In genomic region chr2:168332972-168333371, GRCm38 (mm10) we compare ENCODE assay signal across 19 mouse cellular contexts. TPM values are rescaled to one million over a fixed set of nuclear protein-coding genes. Genes with fewer than 3 reads are reported as not detected.
DNase-seq lines count a peak whose midpoint lies in the region; ATAC-seq and TF ChIP-seq lines count a peak whose summit lies in the region.
"Had no signal": no experiment of that assay in that cellular context is flagged by ENCODE, and none has a peak within 500 bp of the region (broad histone marks: within the 10 kb centered on the region; RNA-seq: fewer than 3 reads in every experiment).

No protein-coding gene starts in this region.

- TF ChIP-seq CTCF in liver, adult 2 months (IDR thresholded peaks at IDR 0.05; ENCODE audit: low read depth, low read length): no peak
- TF ChIP-seq CTCF in liver, postnatal 0 days (IDR thresholded peaks at IDR 0.05; ENCODE audit: low read depth): no peak

- ATAC-seq in hindbrain, embryonic 16.5 days: no peak
- no peak for ATAC-seq in liver, postnatal 0 days
- ATAC-seq in granulocyte monocyte progenitor cell, adult 5-6 weeks (replicated peaks; ENCODE audit: poor library complexity, severe bottlenecking): peak; percentile 59
- ATAC-seq in cerebellum, adult (ENCODE audit: insufficient number of reproducible peaks, low FRiP score, low TSS enrichment): no peak
- ATAC-seq: activated CD4-positive, CD25-positive, alpha-beta regulatory T cell, adult 4 months; Patski had no signal

- no peak for TF ChIP-seq EP300 in liver, postnatal 0 days (IDR thresholded peaks at IDR 0.05; ENCODE audit: low read depth)

- DNase-seq in hindbrain, embryonic 10.5 days (ENCODE audit: low spot score): no peak
- peak; percentile 4 for DNase-seq in liver, adult 2 months (ENCODE audit: extremely low read depth, low read depth, low spot score)
- DNase-seq in liver, postnatal 0 days: no peak
- DNase-seq in lung, postnatal 14 days: peak; percentile 51
- no peak for DNase-seq in right cerebral cortex, postnatal 36 days (ENCODE audit: low spot score in 2 of 2)
- DNase-seq: adrenal gland, postnatal 25 days; cerebellum, adult 9-10 months; gastrocnemius, postnatal 25 days; liver, embryonic 13.5 days; right cerebral cortex, postnatal 4 days; thymus, postnatal 4 days had no signal

- H3K4me1 ChIP-seq in hindbrain, embryonic 10.5 days (replicated peaks): peaks cover 39% of the 10 kb centered on the region
- H3K4me1 ChIP-seq in hindbrain, embryonic 16.5 days (ENCODE audit: control insufficient read depth, insufficient read depth, low read depth, low read length): no peaks in the 10 kb centered on the region; the same call in 1 of the 2 replicates
- no peaks in the 10 kb centered on the region for H3K4me1 ChIP-seq in liver, adult 2 months (ENCODE audit: control insufficient read depth, insufficient read depth, low read length)
- H3K4me1 ChIP-seq in liver, postnatal 0 days (ENCODE audit: insufficient read depth): no peaks in the 10 kb centered on the region
- H3K4me1 ChIP-seq: liver, embryonic 13.5 days had no signal

- H3K79me2 ChIP-seq in liver, adult 2 months (ENCODE audit: control insufficient read depth, insufficient read depth, low read length): no peaks in the 10 kb centered on the region

- H3K36me3 ChIP-seq in hindbrain, embryonic 10.5 days: no peaks in the 10 kb centered on the region
- H3K36me3 ChIP-seq in hindbrain, embryonic 16.5 days (ENCODE audit: control insufficient read depth, insufficient read depth, low read length): no peaks in the 10 kb centered on the region
- no peaks in the 10 kb centered on the region for H3K36me3 ChIP-seq in liver, adult 2 months (ENCODE audit: control insufficient read depth, insufficient read depth, low read length)
- no peaks in the 10 kb centered on the region for H3K36me3 ChIP-seq in liver, postnatal 0 days (replicated peaks; ENCODE audit: insufficient read depth, low read length)
- H3K36me3 ChIP-seq: embryonic facial prominence, embryonic 15.5 days; heart, embryonic 13.5 days; hindbrain, embryonic 12.5 days; liver, embryonic 13.5 days had no signal

- TF ChIP-seq POLR2A in liver, adult 2 months (IDR thresholded peaks at IDR 0.05; ENCODE audit: extremely low read depth, insufficient read depth, low read length): no peak

- no peak overlapping the region for H3K4me2 ChIP-seq in hindbrain, embryonic 16.5 days (ENCODE audit: low read length)
- no peak overlapping the region for H3K4me2 ChIP-seq in liver, postnatal 0 days (ENCODE audit: low read depth, low read length)
- H3K4me2 ChIP-seq: embryonic facial prominence, embryonic 15.5 days; heart, embryonic 13.5 days; hindbrain, embryonic 12.5 days; liver, embryonic 13.5 days had no signal

- H3K9me3 ChIP-seq in hindbrain, embryonic 10.5 days: no peaks in the 10 kb centered on the region
- no peaks in the 10 kb centered on the region for H3K9me3 ChIP-seq in hindbrain, embryonic 16.5 days (ENCODE audit: control insufficient read depth, low read length)
- no peaks in the 10 kb centered on the region for H3K9me3 ChIP-seq in liver, postnatal 0 days (ENCODE audit: low read length)
- H3K9me3 ChIP-seq: embryonic facial prominence, embryonic 15.5 days; heart, embryonic 13.5 days; hindbrain, embryonic 12.5 days; liver, embryonic 13.5 days had no signal

- 0 out of 2 replicates have a peak, but pooled peaks cover 7% of the 10 kb centered on the region for H3K27me3 ChIP-seq in hindbrain, embryonic 10.5 days (ENCODE audit: insufficient read depth, poor library complexity, severe bottlenecking)
- no peaks in the 10 kb centered on the region for H3K27me3 ChIP-seq in hindbrain, embryonic 16.5 days (replicated peaks; ENCODE audit: control insufficient read depth, insufficient read depth, low read length)
- no peaks in the 10 kb centered on the region for H3K27me3 ChIP-seq in liver, adult 2 months (ENCODE audit: control insufficient read depth, insufficient read depth, low read length)
- H3K27me3 ChIP-seq in liver, postnatal 0 days (ENCODE audit: insufficient read depth, low read length): no peaks in the 10 kb centered on the region
- H3K27me3 ChIP-seq: embryonic facial prominence, embryonic 15.5 days; liver, embryonic 13.5 days had no signal

- no peak overlapping the region for H3K4me3 ChIP-seq in hindbrain, embryonic 10.5 days
- no peak overlapping the region for H3K4me3 ChIP-seq in hindbrain, embryonic 16.5 days (ENCODE audit: low read length)
- no peak overlapping the region for H3K4me3 ChIP-seq in liver, adult 2 months (ENCODE audit: insufficient read depth, low read depth, low read length)
- no peak overlapping the region for H3K4me3 ChIP-seq in liver, postnatal 0 days (ENCODE audit: low read depth, low read length)
- H3K4me3 ChIP-seq: embryonic facial prominence, embryonic 15.5 days; heart, embryonic 13.5 days; hindbrain, embryonic 12.5 days; liver, embryonic 13.5 days had no signal

- WGBS in hindbrain, embryonic 10.5 days: 58% methylated on average over 6 of the region's 6 CpGs
- WGBS in hindbrain, embryonic 16.5 days: 70% methylated on average over 6 of the region's 6 CpGs
- WGBS in liver, adult 2 months: 46% methylated on average over 6 of the region's 6 CpGs
- 30% methylated on average over 6 of the region's 6 CpGs for WGBS in liver, postnatal 0 days (ENCODE audit: insufficient replicate concordance)

- H3K27ac ChIP-seq in hindbrain, embryonic 10.5 days: peak overlapping the region; percentile 72; the same call in 1 of the 2 replicates
- no peak overlapping the region for H3K27ac ChIP-seq in hindbrain, embryonic 16.5 days (ENCODE audit: low read depth, low read length)
- H3K27ac ChIP-seq in liver, adult 2 months (replicated peaks; ENCODE audit: insufficient read depth, low read depth, low read length): no peak overlapping the region
- H3K27ac ChIP-seq in liver, postnatal 0 days (ENCODE audit: low read depth): no peak overlapping the region
- H3K27ac ChIP-seq: embryonic facial prominence, embryonic 15.5 days; heart, embryonic 13.5 days; hindbrain, embryonic 12.5 days; liver, embryonic 13.5 days had no signal

- no peak overlapping the region for H3K9ac ChIP-seq in hindbrain, embryonic 16.5 days (ENCODE audit: low read depth, low read length)
- no peak overlapping the region for H3K9ac ChIP-seq in liver, adult 2 months (ENCODE audit: low read depth, low read length)
- H3K9ac ChIP-seq in liver, postnatal 0 days (replicated peaks): no peak overlapping the region
- H3K9ac ChIP-seq: embryonic facial prominence, embryonic 15.5 days; heart, embryonic 13.5 days; hindbrain, embryonic 12.5 days; liver, embryonic 13.5 days had no signal

RNA-seq across cellular contexts. Expression of gene Kcng1, which starts 51.4 kb away (rescaled TPM):
- 2.2 and 3.2 TPM in 2 replicates for polyA plus RNA-seq in hindbrain, embryonic 10.5 days (2016; fragmentation: Nextera tagmentation; extraction: Ambion mirVana)
- 1.9 and 2.0 TPM in 2 replicates for polyA plus RNA-seq in hindbrain, embryonic 16.5 days (2015; fragmentation: Nextera tagmentation; extraction: Ambion mirVana)
- not detected in 2 replicates for total RNA-seq in liver, adult 2 months (2014; rRNA removed)
- polyA plus RNA-seq in liver, adult 2 months (2012; rRNA removed): not detected in 2 replicates
- 0.07 TPM in 1 of 2 replicates, not detected in the other for polyA plus RNA-seq in liver, postnatal 0 days (2015; fragmentation: Nextera tagmentation; extraction: Ambion mirVana)
- 3.4 and 4.9 TPM in 2 replicates for total RNA-seq in granulocyte monocyte progenitor cell, adult 5-6 weeks (2014; fragmentation: Nextera tagmentation)
- 0.04 and 0.57 TPM in 2 replicates for total RNA-seq in granulocyte monocyte progenitor cell, adult 5-6 weeks (2017)
- polyA plus RNA-seq: activated CD4-positive, CD25-positive, alpha-beta regulatory T cell, adult 4 months; Patski had no signal

Comparison
In these comparisons a context has a peak if more than half of its experiments do, and no peak if none do; other contexts are left out.
1. DNase-seq: peak in liver, adult 2 months (single experiment) and lung, postnatal 14 days (single experiment); none in hindbrain, embryonic 10.5 days (single experiment), liver, postnatal 0 days (single experiment) and right cerebral cortex, postnatal 36 days (0 of 2).